Comparison of ENCODE assay signal across 13 mouse cellular contexts in the genomic region with DNA sequence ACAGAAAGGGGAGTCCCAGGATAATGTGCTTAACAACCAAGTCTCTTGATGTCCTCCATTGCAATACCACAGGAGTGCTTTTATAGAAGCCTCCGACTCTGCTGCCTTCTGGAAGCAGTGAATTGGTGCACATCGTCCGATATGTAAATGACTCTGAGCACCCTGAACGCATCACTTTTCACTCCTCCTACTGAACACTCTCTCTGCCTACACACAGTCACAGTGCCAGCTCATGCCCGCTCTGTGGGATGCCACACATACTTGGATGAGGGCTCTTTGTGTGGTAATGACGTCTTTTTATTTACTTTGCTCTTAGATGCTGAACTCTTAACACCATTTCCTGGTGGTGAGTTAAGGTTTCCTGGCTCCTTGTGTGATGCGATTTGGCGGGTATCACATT. TPM values are rescaled to one million over a fixed set of nuclear protein-coding genes. Genes with fewer than 3 reads are reported as not detected.
A peak's percentile ranks its signal among the peaks of the same experiment; 100 is the strongest.
DNase-seq lines count a peak whose midpoint lies in the region.
"Had no signal": no experiment of that assay in that cellular context is flagged by ENCODE, and none has a peak within 500 bp of the region (broad histone marks: within the 10 kb centered on the region; RNA-seq: fewer than 3 reads in every experiment).

No protein-coding gene starts in this region.

- peak; percentile 76 for DNase-seq in heart, adult 11 months
- DNase-seq in heart, adult 18-20 months: no peak
- peak; percentile 1 for DNase-seq in Muller cell, postnatal 12 days (ENCODE audit: inconsistent ontology term)
- peak; percentile 2 for DNase-seq in layer of hippocampus, adult 9-10 months (ENCODE audit: low spot score)
- DNase-seq in lung, postnatal 10 days: peak; percentile 18
- no peak for DNase-seq in adrenal gland, postnatal 10 days
- no peak for DNase-seq in kidney, adult 11 months
- DNase-seq in embryo, embryonic 11 days: no peak
- DNase-seq: kidney, adult 18-20 months; midbrain, embryonic 14.5 days; thymus, adult 18-20 months had no signal

RNA-seq across cellular contexts. Expression of a gene that starts 12.8 kb away (rescaled TPM):
- total RNA-seq in heart, adult 18-20 months (2021): 10 to 100 TPM; 10.3 to 10.7 TPM
- not detected for total RNA-seq in adrenal gland, postnatal 10 days (2021)
- total RNA-seq: adrenal gland, adult 18-20 months had no signal

RNA-seq across cellular contexts. Expression of a gene that starts 40.9 kb away (rescaled TPM):
- total RNA-seq in heart, adult 18-20 months (2021): not detected
- total RNA-seq in adrenal gland, postnatal 10 days (2021): not detected
- total RNA-seq: adrenal gland, adult 18-20 months; left cerebral cortex, postnatal 10 days had no signal

Comparison
In these comparisons a context has a peak if more than half of its experiments do, and no peak if none do; other contexts are left out.
1. DNase-seq: peak in heart, adult 11 months (single experiment), Muller cell, postnatal 12 days (single experiment), layer of hippocampus, adult 9-10 months (single experiment) and lung, postnatal 10 days (single experiment); none in heart, adult 18-20 months (0 of 2), adrenal gland, postnatal 10 days (single experiment), kidney, adult 11 months (single experiment) and embryo, embryonic 11 days (single experiment).
2. RNA of a gene that starts 12.8 kb away (total RNA-seq): 10.3 to 10.7 TPM in heart, adult 18-20 months; not detected in adrenal gland, postnatal 10 days; every median in the first group is over 10 times any median in the second.